Mouse (Mus musculus) CH12.LX (cell line): ENCODE measurements around the gene Ankrd11. TPM values are rescaled to one million over a fixed set of nuclear protein-coding genes. Genes with fewer than 3 reads are reported as not detected.
"Not testable (repeated sequence)": the region's sequence is repeated elsewhere in the genome, so short reads cannot be mapped to it uniquely, and the experiment has no call there.

Experiments
- DNase-seq: peaks from one replicate; pipeline ENCODE4 v3.0.0-alpha.2; 2013; ENCODE audit errors: extremely low read depth
- H3K27ac ChIP-seq: 2 replicates; pipeline ENCODE4 v1.5.1; 2012; ENCODE audit warnings: low read depth, mild to moderate bottlenecking, control low read depth, moderate library complexity; ENCODE audit not compliant: insufficient read depth
- H3K27me3 ChIP-seq: replicated peaks from 2 replicates; pipeline ENCODE3; 2012; ENCODE audit warnings: inconsistent platforms
- H3K36me3 ChIP-seq, 2 experiments: replicated peaks in 1 of 2; 2 replicates each; pipeline versions ENCODE3 to v1.6.1; 2012; ENCODE audit warnings: inconsistent platforms in 1 of 2, low read length in 1 of 2, mild to moderate bottlenecking in 1 of 2, mixed read lengths in 1 of 2, moderate library complexity in 1 of 2; ENCODE audit not compliant: control insufficient read depth in 1 of 2, insufficient read depth in 1 of 2
- H3K4me1 ChIP-seq, 2 experiments: 2 replicates each; pipeline ENCODE4 v1.6.1; 2012; ENCODE audit warnings: inconsistent platforms in 1 of 2, moderate library complexity in 1 of 2; ENCODE audit not compliant: insufficient read depth in 2 of 2, control insufficient read depth in 1 of 2
- H3K4me2 ChIP-seq: 2 replicates; pipeline ENCODE4 v1.6.1; 2012; ENCODE audit warnings: low read depth, mild to moderate bottlenecking, control low read depth; ENCODE audit not compliant: poor library complexity, insufficient read depth, severe bottlenecking
- H3K4me3 ChIP-seq, 3 experiments: fragments of 150-350 bp in 1 of 3; sonication (generic) in 1 of 3; replicated peaks in 1 of 3; 2 replicates each; pipeline versions ENCODE3 to v1.5.1; 2011 to 2012; ENCODE audit warnings: low read depth in 2 of 3, low read length in 2 of 3, mild to moderate bottlenecking in 2 of 3, moderate library complexity in 2 of 3, control low read depth in 1 of 3, improper control_type of control experiment in 1 of 3, inconsistent platforms in 1 of 3, mixed read lengths in 1 of 3; ENCODE audit not compliant: poor library complexity in 1 of 3
- H3K79me2 ChIP-seq: replicated peaks from 2 replicates; pipeline ENCODE4 v1.6.1; 2012; ENCODE audit warnings: mild to moderate bottlenecking, moderate library complexity; ENCODE audit not compliant: control insufficient read depth, poor library complexity, insufficient read depth, severe bottlenecking; ENCODE audit errors: extremely low read depth
- H3K9ac ChIP-seq: 2 replicates; pipeline ENCODE4 v1.6.1; 2012; ENCODE audit warnings: low read depth, mild to moderate bottlenecking, control low read depth, moderate library complexity; ENCODE audit not compliant: insufficient read depth
- H3K9me3 ChIP-seq: replicated peaks from 2 replicates; pipeline ENCODE3; 2012; ENCODE audit warnings: low read length, inconsistent platforms, mixed read lengths
- BHLHE40 ChIP-seq: IDR thresholded peaks from 2 replicates; pipeline ENCODE4 v1.6.1; 2011; ENCODE audit warnings: mild to moderate bottlenecking, low read depth, low read length, improper control_type of control experiment
- CHD2 ChIP-seq: IDR thresholded peaks from 2 replicates; pipeline ENCODE4 v1.6.1; 2011; ENCODE audit warnings: low read length, improper control_type of control experiment
- CTCF ChIP-seq, 2 experiments: IDR thresholded peaks in 1 of 2; conservative IDR thresholded peaks in 1 of 2; 2 replicates each; pipeline ENCODE4 v1.5.1; 2011 to 2012; ENCODE audit warnings: low read depth in 2 of 2, low read length in 2 of 2, improper control_type of control experiment in 1 of 2, inconsistent platforms in 1 of 2, mild to moderate bottlenecking in 1 of 2, moderate library complexity in 1 of 2
- E2F4 ChIP-seq: IDR thresholded peaks from 2 replicates; pipeline ENCODE4 v1.6.1; 2011; ENCODE audit warnings: low read depth, low read length, improper control_type of control experiment; ENCODE audit not compliant: insufficient replicate concordance
- ELF1 ChIP-seq: IDR thresholded peaks from 2 replicates; pipeline ENCODE4 v1.6.1; 2014; ENCODE audit warnings: low read depth, mild to moderate bottlenecking, inconsistent platforms, low read length, improper control_type of control experiment
- EP300 ChIP-seq: IDR thresholded peaks from 2 replicates; pipeline ENCODE4 v1.6.1; 2011; ENCODE audit warnings: low read length, improper control_type of control experiment
- ETS1 ChIP-seq: conservative IDR thresholded peaks from 2 replicates; pipeline ENCODE4 v1.6.1; 2012; ENCODE audit warnings: low read depth, mild to moderate bottlenecking, inconsistent platforms, low read length, improper control_type of control experiment, moderate library complexity
- IRF4 ChIP-seq: IDR thresholded peaks from 2 replicates; pipeline ENCODE4 v1.6.1; 2014; ENCODE audit warnings: low read depth, mild to moderate bottlenecking, inconsistent platforms, low read length, improper control_type of control experiment
- JUN ChIP-seq: IDR thresholded peaks from 2 replicates; pipeline ENCODE4 v1.6.1; 2011; ENCODE audit warnings: low read depth, mild to moderate bottlenecking, low read length, improper control_type of control experiment, moderate library complexity; ENCODE audit not compliant: insufficient read depth
- JUND ChIP-seq: conservative IDR thresholded peaks from 2 replicates; pipeline ENCODE4 v1.6.1; 2011; ENCODE audit warnings: low read depth, low read length, improper control_type of control experiment
- KAT2A ChIP-seq: IDR thresholded peaks from 2 replicates; pipeline ENCODE4 v1.6.1; 2012; ENCODE audit warnings: low read length, improper control_type of control experiment, inconsistent platforms; ENCODE audit not compliant: insufficient replicate concordance
- MAFK ChIP-seq: IDR thresholded peaks from 2 replicates; pipeline ENCODE4 v1.6.1; 2011; ENCODE audit warnings: low read length, improper control_type of control experiment; ENCODE audit not compliant: insufficient replicate concordance
- MAX ChIP-seq: IDR thresholded peaks from 2 replicates; pipeline ENCODE4 v1.6.1; 2011; ENCODE audit warnings: low read length, improper control_type of control experiment
- MAZ ChIP-seq: IDR thresholded peaks from 2 replicates; pipeline ENCODE4 v1.6.1; 2012; ENCODE audit warnings: low read depth, mild to moderate bottlenecking, inconsistent platforms, low read length, improper control_type of control experiment, moderate library complexity
- MEF2A ChIP-seq: IDR thresholded peaks from 2 replicates; pipeline ENCODE4 v1.6.1; 2014; ENCODE audit warnings: low read depth, mild to moderate bottlenecking, inconsistent platforms, low read length, improper control_type of control experiment, borderline replicate concordance
- MXI1 ChIP-seq: IDR thresholded peaks from 2 replicates; pipeline ENCODE4 v1.6.1; 2011; ENCODE audit warnings: mild to moderate bottlenecking, low read depth, low read length, improper control_type of control experiment
- PAX5 ChIP-seq: IDR thresholded peaks from 2 replicates; pipeline ENCODE4 v1.6.1; 2012; ENCODE audit warnings: low read length, inconsistent platforms, mixed read lengths
- POLR2A ChIP-seq: IDR thresholded peaks from 2 replicates; pipeline ENCODE4 v1.6.1; 2011; ENCODE audit warnings: low read depth, mild to moderate bottlenecking, improper control_type of control experiment, low read length
- RAD21 ChIP-seq: IDR thresholded peaks from 2 replicates; pipeline ENCODE4 v1.6.1; 2011; ENCODE audit warnings: low read depth, mild to moderate bottlenecking, low read length, improper control_type of control experiment, moderate library complexity
- RCOR1 ChIP-seq: conservative IDR thresholded peaks from 2 replicates; pipeline ENCODE4 v1.6.1; 2012; ENCODE audit warnings: low read depth, mild to moderate bottlenecking, inconsistent platforms, low read length, improper control_type of control experiment
- SIN3A ChIP-seq: IDR thresholded peaks from 2 replicates; pipeline ENCODE4 v1.6.1; 2012; ENCODE audit warnings: low read length, improper control_type of control experiment, inconsistent platforms
- SMC3 ChIP-seq: IDR thresholded peaks from 2 replicates; pipeline ENCODE4 v1.6.1; 2011; ENCODE audit warnings: low read depth, low read length, improper control_type of control experiment
- TBP ChIP-seq: conservative IDR thresholded peaks from 2 replicates; pipeline ENCODE4 v1.6.1; 2011; ENCODE audit warnings: low read depth, low read length, improper control_type of control experiment
- USF1 ChIP-seq: IDR thresholded peaks from 2 replicates; pipeline ENCODE4 v1.6.1; 2014; ENCODE audit warnings: low read depth, mild to moderate bottlenecking, inconsistent platforms, low read length, improper control_type of control experiment
- ZC3H11A ChIP-seq: IDR thresholded peaks from 2 replicates; pipeline ENCODE4 v1.6.1; 2012; ENCODE audit warnings: low read depth, mild to moderate bottlenecking, inconsistent platforms, low read length, improper control_type of control experiment
- ZKSCAN1 ChIP-seq: IDR thresholded peaks from 2 replicates; pipeline ENCODE4 v1.6.1; 2012; ENCODE audit warnings: low read depth, inconsistent platforms, low read length, improper control_type of control experiment, borderline replicate concordance
- dilution Hi-C: fragments of 300-500 bp; cut with MboI; formaldehyde crosslinking; loops from 2 replicates; pipeline ENCODE4 v1.14.3; 2020; ENCODE audit warnings: low sequenced_read_pairs; ENCODE audit not compliant: extremely low pct_unique_long_range_greater_than_20kb, extremely low pct_ligation_motif_present
- in situ Hi-C: fragments of 300-500 bp; cut with MboI; formaldehyde crosslinking; loops from 3 replicates; pipeline ENCODE4 v1.14.3; 2019; ENCODE audit warnings: low sequenced_read_pairs, low pct_ligation_motif_present, low pct_unique_long_range_greater_than_20kb, mixed read lengths
- polyA plus RNA-seq: library from polyadenylated mRNA; unstranded; fragments of >175 nt; gene quantifications from 2 replicates; pipeline ENCODE4 v1.2.1, GENCODE M21; 2012; ENCODE audit warnings: low read depth; ENCODE audit not compliant: insufficient read length
- total RNA-seq, 2 experiments: library from RNA; depleted of rRNA; stranded (reverse); fragments of 300-350 nt in 1 of 2; fragments of >200 nt in 1 of 2; gene quantifications; 2 replicates each; pipeline ENCODE4 v1.2.3; 2012 to 2014

Gene Ankrd11
- total and polyA plus RNA-seq, 3 experiments, result 37.4 to 74.9 (median 60.7) TPM

DNA sequence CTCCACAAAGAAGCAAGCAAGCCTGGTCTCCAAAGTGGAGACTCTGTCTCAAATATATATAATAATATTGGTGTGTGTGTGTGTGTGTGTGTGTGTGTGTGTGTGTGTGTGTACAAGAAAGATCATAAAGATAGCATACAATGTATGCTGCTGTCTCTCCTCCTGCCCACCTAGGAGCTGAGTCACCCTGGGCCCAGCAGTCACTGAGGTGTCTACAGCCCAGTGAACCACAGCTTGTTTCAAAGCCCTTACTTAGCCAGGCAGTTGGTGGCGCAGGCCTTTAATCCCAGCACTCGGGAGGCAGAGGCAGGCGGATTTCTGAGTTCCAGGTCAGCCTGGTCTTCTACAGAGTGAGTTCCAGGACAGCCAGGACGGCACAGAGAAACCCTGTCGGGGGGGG is 12.0 kb downstream of the Ankrd11 start:
- H3K4me2 ChIP-seq, H3K4me3 ChIP-seq, dilution Hi-C loops, H3K9me3 ChIP-seq, H3K27ac ChIP-seq, DNase-seq, in situ Hi-C loops, H3K9ac ChIP-seq, H3K27me3 ChIP-seq: not testable (repeated sequence)
- Histone ChIP-seq H3K4me1 (peaks cover 33 to 88% of the 10 kb centered on the region in 2 experiments), H3K36me3 (peaks cover 0 to 40% of the 10 kb centered on the region in 2 experiments), H3K79me2 (peaks cover 97% of the 10 kb centered on the region)

DNA sequence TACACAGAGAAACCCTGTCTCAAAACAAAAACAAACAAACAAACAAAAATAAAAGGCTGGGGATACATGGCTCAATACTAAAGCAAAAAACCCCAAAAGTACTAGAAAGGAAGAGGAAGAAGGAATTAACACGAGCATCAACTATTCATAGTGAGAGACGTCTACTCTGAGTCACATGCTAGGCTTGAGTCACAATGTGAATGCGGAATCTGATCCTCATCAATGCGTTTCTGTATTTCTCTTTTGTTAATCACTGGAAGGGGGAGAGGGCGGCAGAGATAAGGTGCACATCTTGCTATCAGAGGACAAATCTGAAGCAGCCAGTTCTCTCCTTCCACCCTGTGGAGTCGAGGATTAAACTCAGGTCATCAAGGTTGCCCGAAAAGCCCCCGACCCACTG is 14.3 kb downstream of the Ankrd11 start:
- Histone ChIP-seq H3K79me2 (peaks cover 96% of the 10 kb centered on the region), H3K9ac (no peak overlapping the region), H3K4me2 (no peak overlapping the region), H3K36me3 (peaks cover 7 to 51% of the 10 kb centered on the region in 2 experiments), H3K4me1 (peaks cover 28 to 77% of the 10 kb centered on the region in 2 experiments), H3K27me3 (no peaks in the 10 kb centered on the region), H3K4me3 (no peak overlapping the region), H3K27ac (no peak overlapping the region), H3K9me3 (no peaks in the 10 kb centered on the region)
- TF ChIP-seq PAX5 (no peak), MAX (no peak), SIN3A (no peak), IRF4 (no peak), MAZ (no peak), USF1 (no peak), ELF1 (no peak), MEF2A (no peak), CHD2 (no peak), RCOR1 (no peak), TBP (no peak), ETS1 (peak; percentile 31; the same call in 1 of the 2 replicates), ZKSCAN1 (no peak), BHLHE40 (peak; percentile 83), CTCF (conservative IDR thresholded peaks at IDR 0.05 in 1 of 2, IDR thresholded peaks at IDR 0.05 in 1 of 2; ENCODE audit: low read depth in 2 of 2, low read length in 2 of 2) (no peak), EP300 (peak; percentile 43; the same call in 1 of the 2 replicates), SMC3 (no peak), POLR2A (no peak), KAT2A (no peak), JUND (0 out of 2 replicates have a peak, but pooled peaks have one; percentile 27), ZC3H11A (no peak), E2F4 (no peak), MXI1 (no peak), RAD21 (no peak), MAFK (no peak), JUN (no peak; the same call in 1 of the 2 replicates)
- in situ Hi-C loops, result no loop called here
- DNase-seq, result peak; percentile 50
- dilution Hi-C loops, result no loop called here
